Mouse (Mus musculus) small intestine, adult 2 months (tissue): Measurements from ENCODE around the gene Aldh4a1.

Experiments
- CTCF ChIP-seq: fragments of 200-500 bp; IDR thresholded peaks from 2 replicates; pipeline ENCODE4 v1.5.1; 2012; ENCODE audit warnings: low read depth, mild to moderate bottlenecking, control low read depth, inconsistent platforms, low read length, moderate library complexity, mixed read lengths; ENCODE audit not compliant: insufficient replicate concordance, insufficient read length; ENCODE audit errors: extremely low read depth
- POLR2A ChIP-seq: fragments of 200-500 bp; IDR thresholded peaks from 2 replicates; pipeline ENCODE4 v1.6.1; 2012; ENCODE audit warnings: low read depth, mild to moderate bottlenecking, control low read depth, inconsistent platforms, low read length, moderate library complexity

DNA sequence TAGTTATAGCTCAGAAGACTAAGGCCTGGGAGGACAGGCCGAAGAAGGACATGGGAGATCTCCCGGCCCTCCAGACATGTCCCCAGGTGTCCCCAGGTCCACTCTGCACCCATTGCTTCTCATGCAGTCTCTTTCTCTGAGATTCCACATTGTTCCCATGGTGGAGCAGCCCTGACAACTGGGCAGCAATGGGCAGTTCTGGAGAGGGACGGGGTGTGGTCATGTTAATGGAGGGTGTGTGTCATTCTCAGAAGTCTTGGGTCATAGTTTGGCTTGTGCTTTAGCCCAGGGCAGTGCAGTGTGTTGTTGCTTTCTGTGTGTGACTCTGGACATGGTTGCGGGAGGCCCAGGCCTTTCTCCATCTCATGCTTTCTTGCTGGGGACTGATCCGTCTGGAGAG is 15.9 kb upstream of the Aldh4a1 start:
- no peak for TF ChIP-seq POLR2A
- no peak for TF ChIP-seq CTCF
